35 mouse cellular contexts compared by ENCODE assay signal in genomic region chr10:78432853-78433252, GRCm38 (mm10).
"Had no signal": no experiment of that assay in that cellular context is flagged by ENCODE, and none has a peak within 500 bp of the region (broad histone marks: within the 10 kb centered on the region; RNA-seq: fewer than 3 reads in every experiment).

No protein-coding gene starts in this region.

- H3K27me3 ChIP-seq: heart, embryonic 12.5 days; heart, embryonic 13.5 days; heart, embryonic 15.5 days; hindbrain, embryonic 12.5 days; hindbrain, embryonic 13.5 days; hindbrain, embryonic 15.5 days; intestine, embryonic 15.5 days; kidney, embryonic 15.5 days had no signal

- H3K4me2 ChIP-seq: heart, embryonic 11.5 days; heart, embryonic 12.5 days; heart, embryonic 13.5 days; heart, embryonic 15.5 days; hindbrain, embryonic 12.5 days; hindbrain, embryonic 13.5 days; hindbrain, embryonic 14.5 days; hindbrain, embryonic 15.5 days; intestine, embryonic 15.5 days; kidney, embryonic 15.5 days had no signal

- H3K9me3 ChIP-seq: heart, embryonic 12.5 days; heart, embryonic 13.5 days; heart, embryonic 15.5 days; hindbrain, embryonic 10.5 days; hindbrain, embryonic 12.5 days; hindbrain, embryonic 13.5 days; hindbrain, embryonic 15.5 days; intestine, embryonic 15.5 days; kidney, embryonic 15.5 days had no signal

- H3K9ac ChIP-seq: heart, embryonic 12.5 days; heart, embryonic 13.5 days; heart, embryonic 15.5 days; hindbrain, embryonic 12.5 days; hindbrain, embryonic 13.5 days; hindbrain, embryonic 14.5 days; hindbrain, embryonic 15.5 days; intestine, embryonic 15.5 days; kidney, embryonic 15.5 days had no signal

- H3K27ac ChIP-seq: heart, embryonic 13.5 days; heart, embryonic 15.5 days; hindbrain, embryonic 10.5 days; hindbrain, embryonic 12.5 days; hindbrain, embryonic 13.5 days; hindbrain, embryonic 14.5 days; hindbrain, embryonic 15.5 days; hindbrain, postnatal 0 days; intestine, embryonic 15.5 days; kidney, embryonic 15.5 days; kidney, postnatal 0 days; layer of hippocampus, adult 2 months; left cerebral cortex, adult 2 months had no signal

- H3K4me3 ChIP-seq: heart, embryonic 12.5 days; heart, embryonic 13.5 days; heart, embryonic 15.5 days; hindbrain, embryonic 10.5 days; hindbrain, embryonic 12.5 days; hindbrain, embryonic 13.5 days; hindbrain, embryonic 15.5 days; intestine, embryonic 15.5 days; kidney, embryonic 15.5 days; layer of hippocampus, adult 2 months; left cerebral cortex, adult 2 months had no signal

- DNase-seq: heart, postnatal 10 days; heart, postnatal 14 days; heart, postnatal 36 days; heart, postnatal 4 days; kidney, adult 11 months; kidney, adult 18-20 months; kidney, adult 2 months; kidney, adult 8-10 months; kidney, adult 9 months; kidney, postnatal 10 days; kidney, postnatal 14 days; kidney, postnatal 25 days; kidney, postnatal 36 days; kidney, postnatal 4 days; layer of hippocampus, adult 9-11 months; layer of hippocampus, postnatal 36 days had no signal

- ATAC-seq: hindbrain, embryonic 16.5 days; hindbrain, postnatal 0 days; inflammation-experienced regulatory T-cells, adult 6 months; intestine, embryonic 15.5 days; intestine, embryonic 16.5 days; intestine, postnatal 0 days had no signal

- H3K4me1 ChIP-seq: heart, embryonic 13.5 days; heart, embryonic 15.5 days; hindbrain, embryonic 10.5 days; hindbrain, embryonic 12.5 days; hindbrain, embryonic 13.5 days; hindbrain, embryonic 15.5 days; intestine, embryonic 15.5 days; kidney, embryonic 15.5 days had no signal
